Mouse (Mus musculus) heart, embryonic 12.5 days (tissue): ENCODE data around the gene Exoc3l. TPM values are rescaled to one million over a fixed set of nuclear protein-coding genes. Genes with fewer than 3 reads are reported as not detected.

Experiments
- ATAC-seq: fragments of 200-750 bp; cut with Nextera tagmentation; 2 replicates; pipeline ENCODE4 v1.8.0; 2017; ENCODE audit warnings: moderate TSS enrichment, moderate library complexity; ENCODE audit not compliant: insufficient number of reproducible peaks, low FRiP score
- H3K27ac ChIP-seq: fragments of 300-500 bp; sonication (generic); 2 replicates; pipeline ENCODE4 v1.5.1; 2016; ENCODE audit warnings: mild to moderate bottlenecking, moderate library complexity; ENCODE audit not compliant: poor library complexity, severe bottlenecking
- H3K27me3 ChIP-seq: fragments of 300-500 bp; sonication (generic); replicated peaks from 2 replicates; pipeline ENCODE4 v1.6.1; 2016; ENCODE audit warnings: mild to moderate bottlenecking, moderate library complexity
- H3K36me3 ChIP-seq: fragments of 300-500 bp; sonication (generic); 2 replicates; pipeline ENCODE4 v1.6.1; 2016; ENCODE audit warnings: mild to moderate bottlenecking, moderate library complexity
- H3K4me1 ChIP-seq: fragments of 300-500 bp; sonication (generic); replicated peaks from 2 replicates; pipeline ENCODE4 v1.6.1; 2016; ENCODE audit warnings: mild to moderate bottlenecking
- H3K4me2 ChIP-seq: fragments of 300-500 bp; sonication (generic); 2 replicates; pipeline ENCODE4 v1.6.1; 2016; ENCODE audit warnings: mild to moderate bottlenecking, moderate library complexity
- H3K4me3 ChIP-seq: fragments of 300-500 bp; sonication (generic); 2 replicates; pipeline ENCODE4 v1.5.1; 2016; ENCODE audit warnings: mild to moderate bottlenecking
- H3K9ac ChIP-seq: fragments of 300-500 bp; sonication (generic); 2 replicates; pipeline ENCODE4 v1.6.1; 2016; ENCODE audit warnings: mild to moderate bottlenecking, moderate library complexity
- H3K9me3 ChIP-seq: fragments of 300-500 bp; sonication (generic); replicated peaks from 2 replicates; pipeline ENCODE4 v1.6.1; 2016; ENCODE audit warnings: mild to moderate bottlenecking, moderate library complexity
- WGBS: fragments of 180-500 bp; shearing (Covaris S2); methylation state at CpG from one replicate; pipeline ENCODE4 v1.1.7; 2016; 5-methylcytosine and 5-hydroxymethylcytosine counted together
- microRNA counts: library from miRNA; unstranded; fragments of <30 nt; microRNA quantifications from one replicate; lab custom pipeline; 2017
- microRNA-seq: library from miRNA; unstranded; fragments of <30 nt; microRNA quantifications from one replicate; pipeline ENCODE4, GENCODE M21; 2017
- polyA plus RNA-seq: library from polyadenylated mRNA; unstranded; fragments of >200 nt; fragmentation: Nextera tagmentation; extraction: Ambion mirVana; gene quantifications from 2 replicates; pipeline ENCODE4 v1.2.1, GENCODE M21; 2016

Gene Exoc3l
- polyA plus RNA-seq, 1 experiment from 2014 or later = 16.1 TPM

GRCm38 (mm10) chr8:105254152-105254965 lies 41.5 kb downstream of the Exoc3l start:
- Histone ChIP-seq H3K4me1 (peaks cover 35% of the 10 kb centered on the region), H3K4me3 (peak overlapping the region; percentile 69), H3K27ac (peak overlapping the region; percentile 48), H3K36me3 (peaks cover 34% of the 10 kb centered on the region), H3K9ac (peak overlapping the region; percentile 81), H3K4me2 (peak overlapping the region; percentile 99), H3K27me3 (peaks cover 36% of the 10 kb centered on the region), H3K9me3 (no peaks in the 10 kb centered on the region)
- WGBS = under 1% methylated on average over 73 of the region's 74 CpGs
- peak; percentile 84 for ATAC-seq

- peak overlapping the region; percentile 69 for H3K4me3 ChIP-seq
- H3K27me3 ChIP-seq = peaks cover 30% of the 10 kb centered on the region
- ATAC-seq = 0 out of 2 replicates have a peak, but pooled peaks have one; percentile 5
- H3K9me3 ChIP-seq = no peaks in the 10 kb centered on the region
- H3K27ac ChIP-seq = no peak overlapping the region
- H3K9ac ChIP-seq = no peak overlapping the region
- peaks cover 40% of the 10 kb centered on the region for H3K36me3 ChIP-seq
- peaks cover 29% of the 10 kb centered on the region for H3K4me1 ChIP-seq
- peak overlapping the region; percentile 99 for H3K4me2 ChIP-seq
- WGBS = 47% methylated on average over 20 of the region's 20 CpGs
These were observed 42.1 kb downstream of the Exoc3l start for GRCm38 (mm10) chr8:105253766-105254151.

GRCm38 (mm10) chr8:105252680-105253537 lies 43.0 kb downstream of the Exoc3l start:
- Histone ChIP-seq H3K9ac (no peak overlapping the region; the same call in 1 of the 2 replicates), H3K4me2 (no peak overlapping the region; the same call in 1 of the 2 replicates), H3K9me3 (no peaks in the 10 kb centered on the region), H3K4me1 (peaks cover 26% of the 10 kb centered on the region), H3K4me3 (no peak overlapping the region), H3K36me3 (peaks cover 49% of the 10 kb centered on the region), H3K27me3 (peaks cover 21% of the 10 kb centered on the region), H3K27ac (no peak overlapping the region)
- 60% methylated on average over 10 of the region's 10 CpGs for WGBS
- ATAC-seq = no peak

GRCm38 (mm10) chr8:105251954-105252353 lies 43.9 kb downstream of the Exoc3l start:
- Histone ChIP-seq H3K9ac (no peak overlapping the region), H3K4me2 (no peak overlapping the region), H3K27ac (no peak overlapping the region), H3K4me3 (no peak overlapping the region), H3K27me3 (peaks cover 14% of the 10 kb centered on the region), H3K9me3 (no peaks in the 10 kb centered on the region), H3K4me1 (peaks cover 26% of the 10 kb centered on the region), H3K36me3 (peaks cover 55% of the 10 kb centered on the region)
- ATAC-seq = no peak
- 91% methylated on average over 6 of the region's 6 CpGs for WGBS

- H3K4me1 ChIP-seq = no peaks in the 10 kb centered on the region
- no peak overlapping the region for H3K27ac ChIP-seq
- no peak overlapping the region for H3K9ac ChIP-seq
- H3K27me3 ChIP-seq = no peaks in the 10 kb centered on the region
- no peak overlapping the region for H3K4me2 ChIP-seq
- peaks cover 50% of the 10 kb centered on the region for H3K36me3 ChIP-seq
- WGBS = 90% methylated on average over 7 of the region's 7 CpGs
- no peaks in the 10 kb centered on the region for H3K9me3 ChIP-seq
- ATAC-seq = no peak
- no peak overlapping the region for H3K4me3 ChIP-seq
These were observed 54.9 kb downstream of the Exoc3l start for GRCm38 (mm10) chr8:105241016-105241415.

MicroRNAs encoded within 50 kb of the gene (microRNA counts, 519-probe panel; counts per million panel counts)
- 3,942 counts per million, percentile 31 among the panel's probes with 10 or more counts for microRNA mmu-miR-328 (lab: Ali Mortazavi, UCI)

Small RNA genes lying within 50 kb of the gene (microRNA-seq; reads per million reads assigned to microRNA genes)
- gene Gm27320 (not detected), gene Mir328 (339 reads per million, percentile 68 among the genes with 10 or more reads in this experiment)

Other genes with a start within 250 kb of the Exoc3l start
- gene Ces3a, start 247.5 kb downstream of the Exoc3l start, polyA plus RNA-seq = not detected in 2 replicates
- not detected in 2 replicates for gene Ces3b, start 212.3 kb downstream of the Exoc3l start, polyA plus RNA-seq
- not detected in 2 replicates for gene Ces4a, start 164.3 kb downstream of the Exoc3l start, polyA plus RNA-seq
- gene Cbfb, start 125.4 kb downstream of the Exoc3l start, polyA plus RNA-seq = 65.3 and 67.9 TPM in 2 replicates
- 18.7 and 18.9 TPM in 2 replicates for gene D230025D16Rik, start 71.0 kb downstream of the Exoc3l start, polyA plus RNA-seq
- 10.2 and 10.8 TPM in 2 replicates for gene B3gnt9, start 40.9 kb downstream of the Exoc3l start, polyA plus RNA-seq
- gene Tradd, start 31.5 kb downstream of the Exoc3l start, polyA plus RNA-seq = 16.0 and 16.6 TPM in 2 replicates
- 2.2 and 2.6 TPM in 2 replicates for gene Fbxl8, start 31.5 kb downstream of the Exoc3l start, polyA plus RNA-seq
- gene Hsf4, start 26.3 kb downstream of the Exoc3l start, polyA plus RNA-seq = not detected in 2 replicates
- 1.8 and 2.1 TPM in 2 replicates for gene Nol3, start 20.0 kb downstream of the Exoc3l start, polyA plus RNA-seq
- 7.9 and 8.1 TPM in 2 replicates for gene 4931428F04Rik, start 6.2 kb downstream of the Exoc3l start, polyA plus RNA-seq
- 60.8 and 64.1 TPM in 2 replicates for gene E2f4, start 1.6 kb upstream of the Exoc3l start, polyA plus RNA-seq
- gene Elmo3, start 9.5 kb upstream of the Exoc3l start, polyA plus RNA-seq = 2.8 and 3.3 TPM in 2 replicates
- 1.3 TPM in 2 replicates for gene Lrrc29, start 30.2 kb upstream of the Exoc3l start, polyA plus RNA-seq
- 73.5 and 80.7 TPM in 2 replicates for gene Tmem208, start 30.3 kb upstream of the Exoc3l start, polyA plus RNA-seq
- 1.6 and 2.0 TPM in 2 replicates for gene Fhod1, start 51.9 kb upstream of the Exoc3l start, polyA plus RNA-seq
- gene Slc9a5, start 52.7 kb upstream of the Exoc3l start, polyA plus RNA-seq = 1.6 and 2.0 TPM in 2 replicates
- 0.23 TPM in 1 of 2 replicates, not detected in the other for gene Plekhg4, start 77.2 kb upstream of the Exoc3l start, polyA plus RNA-seq
- not detected in 2 replicates for gene Kctd19, start 117.4 kb upstream of the Exoc3l start, polyA plus RNA-seq
- 0.13 TPM in 1 of 2 replicates, not detected in the other for gene Lrrc36, start 117.5 kb upstream of the Exoc3l start, polyA plus RNA-seq
- gene Tppp3, start 175.4 kb upstream of the Exoc3l start, polyA plus RNA-seq = 13.8 and 14.4 TPM in 2 replicates
- gene Zdhhc1, start 200.8 kb upstream of the Exoc3l start, polyA plus RNA-seq = 23.1 and 23.3 TPM in 2 replicates
- 1.7 and 1.9 TPM in 2 replicates for gene Hsd11b2, start 222.7 kb upstream of the Exoc3l start, polyA plus RNA-seq